Mouse (Mus musculus): ENCODE data around the gene Slbp.

The Slbp gene

GRCm38 (mm10) chr5:33651921-33652782 is at the start of gene Slbp:
Slbp (minus strand) TSS chr5:33652574.
- DNase-seq, result peak; percentile 97

GRCm38 (mm10) chr5:33701832-33702231 is 49.5 kb upstream of the Slbp start:
- no peak for DNase-seq

- no peak for DNase-seq
Measured at GRCm38 (mm10) chr5:33700010-33700409, 47.6 kb upstream of the Slbp start.

DNA sequence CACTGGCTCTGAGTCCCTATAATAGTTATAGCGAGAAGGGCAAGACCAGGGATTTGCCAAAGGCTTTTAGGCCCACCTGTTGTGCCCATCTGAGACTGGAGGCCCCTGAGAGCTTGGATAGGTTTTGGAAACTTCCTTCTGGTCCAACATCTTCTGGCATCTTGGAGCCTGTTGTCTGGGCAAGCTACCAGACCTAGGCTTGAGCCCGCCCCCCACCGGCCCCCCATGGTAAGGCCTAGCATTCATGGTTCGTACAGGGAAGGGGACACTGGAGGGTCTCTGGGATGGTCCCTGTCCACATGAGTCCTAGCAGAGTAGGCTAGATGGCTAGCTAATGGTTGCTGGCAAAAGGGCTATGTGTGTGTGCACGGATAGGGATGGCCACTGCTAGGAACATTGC is 46.3 kb upstream of the Slbp start:
- no peak for DNase-seq

- DNase-seq, result peak; percentile 60
Measured at GRCm38 (mm10) chr5:33697947-33698512, 45.7 kb upstream of the Slbp start.

DNA sequence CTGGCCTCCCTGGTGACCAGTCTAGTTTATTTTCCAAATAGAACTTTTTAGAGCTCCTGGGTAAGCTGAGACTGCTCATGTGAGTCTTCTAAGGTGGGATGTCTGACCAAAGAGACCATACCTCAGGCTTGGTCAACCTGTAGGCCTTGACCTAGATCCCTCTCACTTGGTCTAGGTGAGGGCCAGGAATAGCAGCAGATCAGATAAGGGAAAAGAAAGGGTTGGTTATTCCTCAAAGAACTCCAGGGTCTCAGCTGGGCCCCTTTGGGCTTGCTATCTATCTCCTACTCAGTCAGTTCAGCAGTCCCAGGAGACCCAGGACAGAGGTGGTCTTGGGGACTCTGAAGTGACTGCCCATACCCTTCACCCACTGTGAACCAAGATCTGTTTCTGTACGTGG is 45.2 kb upstream of the Slbp start:
- DNase-seq, result no peak

GRCm38 (mm10) chr5:33696430-33696829 is 44.1 kb upstream of the Slbp start:
- DNase-seq, result no peak

DNA sequence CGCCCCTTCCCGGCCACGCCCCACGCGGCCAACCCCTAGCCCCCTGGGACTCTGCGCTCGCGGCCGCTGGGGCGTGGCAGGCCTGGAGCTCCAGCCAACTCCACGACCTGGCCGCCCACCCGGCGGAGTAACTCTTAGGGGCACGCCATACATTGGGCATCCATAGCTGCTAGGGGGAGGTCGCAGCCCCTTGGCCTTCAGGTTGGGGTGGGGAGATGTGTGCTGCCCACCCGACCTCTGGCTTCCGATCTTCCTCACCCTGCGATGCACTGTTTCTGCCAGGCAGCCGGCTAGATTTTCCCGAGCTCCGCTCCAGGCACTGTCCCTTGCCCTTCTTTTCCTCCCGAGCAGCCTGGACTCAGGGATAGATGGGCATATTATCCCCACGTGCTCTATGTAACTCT is 43.3 kb upstream of the Slbp start:
- no peak for DNase-seq

DNA sequence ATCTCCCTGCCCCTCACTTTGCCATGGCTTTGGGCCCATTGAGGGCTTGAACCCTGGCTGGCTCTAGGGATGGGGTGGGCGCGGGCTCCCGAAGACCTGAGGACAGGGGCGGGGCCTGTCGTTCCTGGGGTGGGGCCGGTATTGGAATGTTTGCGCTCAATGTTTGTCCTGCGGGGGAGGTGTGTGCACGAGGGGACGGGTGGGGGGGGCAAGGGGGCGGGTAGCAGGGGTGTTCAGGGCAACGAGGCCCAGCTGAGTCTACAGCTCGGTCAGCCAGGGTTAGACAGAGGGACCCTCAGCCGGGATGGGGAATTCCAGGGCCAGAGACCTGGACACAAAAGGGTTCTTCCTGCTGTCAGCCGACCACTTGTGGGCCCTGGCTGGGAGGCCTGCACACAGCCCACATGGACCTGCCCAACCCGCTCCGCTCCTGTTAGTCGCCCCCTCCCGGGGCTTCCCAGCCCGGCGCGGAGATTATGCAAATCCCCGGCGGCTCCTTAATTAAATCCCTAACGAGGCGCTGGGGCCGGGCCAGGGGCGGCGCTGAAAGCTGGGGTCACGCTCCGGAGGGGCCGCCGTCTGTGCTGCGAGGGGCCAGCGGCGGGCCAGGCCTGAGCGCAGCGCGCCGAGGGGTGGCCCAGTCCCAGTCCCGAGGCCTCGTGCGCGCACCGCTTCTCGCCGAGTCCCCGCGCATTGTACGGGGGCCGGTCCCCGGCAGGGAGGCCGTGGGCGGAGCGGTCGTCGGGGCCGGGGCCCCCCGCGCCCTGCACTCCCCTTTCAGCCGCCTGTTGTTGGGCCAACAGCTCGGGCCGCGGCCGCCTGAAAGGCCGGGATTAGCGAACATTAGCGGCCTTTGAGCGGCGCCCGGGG is 42.7 kb upstream of the Slbp start:
- peak; percentile 44 for DNase-seq

DNA sequence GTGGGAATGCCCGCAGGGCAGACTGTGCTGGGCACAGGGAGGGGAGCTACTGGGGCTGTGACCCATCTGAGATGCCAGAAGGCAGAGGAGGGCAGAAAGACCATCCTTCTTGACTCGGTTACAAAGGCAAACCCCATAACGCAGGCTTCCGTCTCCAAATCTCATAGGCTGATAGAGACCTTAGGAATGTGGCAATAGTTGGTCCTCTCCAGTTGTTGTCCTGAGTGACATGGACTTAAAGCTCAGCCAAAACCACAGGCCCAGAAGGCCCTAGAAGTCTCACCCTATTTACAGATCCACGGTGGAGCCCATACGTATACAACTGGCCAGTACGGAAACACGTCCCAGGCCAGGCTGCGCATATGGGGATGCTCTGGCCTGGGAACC is 42.1 kb upstream of the Slbp start:
- DNase-seq, result no peak

- no peak for DNase-seq
Measured at GRCm38 (mm10) chr5:33692393-33692792, 40.0 kb upstream of the Slbp start.

DNA sequence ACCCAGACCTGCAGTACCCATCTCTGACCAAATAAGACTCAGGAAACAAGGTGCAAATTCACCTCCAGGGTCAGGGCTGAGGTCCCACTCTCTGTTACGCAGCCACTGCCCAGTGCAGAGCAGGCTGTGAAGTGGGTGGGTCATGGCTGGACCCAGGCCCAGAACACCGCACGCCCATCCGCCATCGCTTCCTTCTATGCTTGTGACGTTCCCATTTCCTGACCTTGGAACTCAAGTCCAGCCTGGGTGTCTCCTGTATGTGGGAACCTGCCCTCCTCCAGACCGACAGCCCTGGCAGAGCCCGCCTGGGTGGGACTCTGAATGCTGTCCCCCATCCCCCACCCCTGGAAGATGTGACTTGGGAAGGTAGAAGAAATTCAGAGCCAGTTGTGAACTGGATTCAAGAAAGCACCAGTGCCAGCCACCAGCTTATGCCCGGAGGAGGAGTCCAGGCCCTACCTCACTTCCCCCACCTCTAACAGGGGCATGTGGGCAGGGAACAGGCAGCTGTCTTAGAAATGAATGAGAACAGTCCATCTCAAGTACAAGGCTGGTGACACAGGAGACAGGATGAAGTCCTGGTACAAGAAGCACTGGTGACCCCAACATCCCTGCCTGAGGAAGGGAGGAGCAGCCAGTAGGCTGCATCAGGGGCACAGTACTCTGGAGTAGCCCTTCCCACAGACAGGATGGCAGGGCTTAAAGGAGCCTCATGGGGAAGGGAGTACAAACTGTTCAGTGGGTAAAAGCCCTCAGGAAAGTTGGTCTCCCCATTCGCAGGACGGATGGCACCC is 37.7 kb upstream of the Slbp start:
- no peak for DNase-seq

DNA sequence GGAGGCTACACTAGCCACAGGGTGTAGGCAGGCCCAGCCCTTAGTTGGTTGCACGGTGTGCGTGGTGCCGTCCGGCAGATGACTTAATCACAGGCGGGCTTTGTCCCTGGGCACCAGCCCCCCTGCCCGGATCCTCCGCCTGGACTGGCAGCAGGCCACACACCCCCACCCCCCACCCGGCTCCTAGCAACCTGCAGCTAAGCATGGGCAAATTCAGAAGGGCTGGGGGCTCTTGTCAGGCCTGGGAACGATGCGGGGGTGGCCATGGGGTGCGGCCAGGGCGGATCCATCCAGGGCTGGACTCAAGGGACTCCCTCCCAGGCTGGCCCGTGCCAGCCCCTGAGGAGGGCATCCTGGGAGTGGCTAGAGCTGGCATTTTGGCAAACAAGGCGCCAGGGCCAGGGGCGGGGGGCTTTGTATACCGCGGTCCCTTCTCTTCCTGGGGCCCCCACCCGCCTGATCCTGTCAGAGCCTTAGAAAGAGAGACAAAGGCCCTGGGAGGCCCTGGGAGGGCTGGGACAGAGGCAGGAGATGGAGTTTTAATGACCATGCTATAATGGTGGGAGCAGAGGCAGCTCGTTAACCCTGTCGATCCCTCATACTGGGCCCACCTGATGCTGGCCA is 37.0 kb upstream of the Slbp start:
- no peak for DNase-seq

DNA sequence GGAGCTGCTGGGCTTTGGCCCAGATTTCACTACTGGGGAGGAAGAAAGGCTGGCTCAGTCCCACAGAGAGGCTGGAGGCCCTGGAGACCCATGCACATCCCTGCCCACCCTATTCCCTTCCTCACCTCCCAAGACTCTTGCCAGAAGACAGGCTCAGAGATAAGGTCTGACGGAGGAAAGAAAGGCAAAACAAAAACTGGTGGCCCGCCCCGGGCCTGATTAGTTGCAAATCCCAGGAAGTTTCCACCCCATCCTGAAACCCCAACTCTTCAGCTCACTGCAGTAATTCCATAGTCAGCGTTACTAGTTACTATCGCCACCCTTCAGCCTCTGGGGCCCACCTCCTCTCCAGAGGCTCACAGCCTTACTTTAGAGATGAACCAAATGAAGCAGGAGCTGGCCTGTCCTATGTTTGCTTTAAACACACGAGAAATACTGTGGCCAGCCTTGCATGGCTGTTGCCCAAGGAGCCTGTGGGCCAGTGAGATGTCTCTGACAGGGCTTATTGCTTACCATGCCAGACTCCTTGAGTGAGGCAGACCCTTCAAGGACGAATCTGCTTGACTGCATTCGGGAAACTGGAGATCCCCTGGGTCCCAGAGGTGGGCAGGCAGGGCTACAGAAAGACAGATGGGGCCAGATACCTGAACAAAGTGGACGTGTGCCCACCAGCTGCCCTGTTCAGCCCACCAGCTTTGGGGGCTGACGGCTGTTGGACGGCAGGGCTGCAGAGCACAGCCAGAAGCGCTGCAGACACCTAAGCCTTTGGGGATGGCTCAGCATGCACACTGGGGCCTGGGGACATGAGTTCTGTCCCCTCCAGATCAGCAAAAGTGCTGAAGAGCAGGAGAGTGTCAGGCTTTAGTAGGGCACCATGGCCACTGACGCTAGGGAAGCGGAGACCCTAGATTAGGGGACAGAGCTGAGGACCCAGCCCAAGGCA is 36.2 kb upstream of the Slbp start:
- DNase-seq, result no peak

- no peak for DNase-seq
Measured at GRCm38 (mm10) chr5:33687142-33687541, 34.8 kb upstream of the Slbp start.

- DNase-seq, result no peak
Measured at GRCm38 (mm10) chr5:33684932-33685331, 32.6 kb upstream of the Slbp start.

- peak; percentile 41 for DNase-seq
Measured at GRCm38 (mm10) chr5:33683897-33684652, 31.7 kb upstream of the Slbp start.

- no peak for DNase-seq
Measured at GRCm38 (mm10) chr5:33682963-33683362, 30.6 kb upstream of the Slbp start.

DNA sequence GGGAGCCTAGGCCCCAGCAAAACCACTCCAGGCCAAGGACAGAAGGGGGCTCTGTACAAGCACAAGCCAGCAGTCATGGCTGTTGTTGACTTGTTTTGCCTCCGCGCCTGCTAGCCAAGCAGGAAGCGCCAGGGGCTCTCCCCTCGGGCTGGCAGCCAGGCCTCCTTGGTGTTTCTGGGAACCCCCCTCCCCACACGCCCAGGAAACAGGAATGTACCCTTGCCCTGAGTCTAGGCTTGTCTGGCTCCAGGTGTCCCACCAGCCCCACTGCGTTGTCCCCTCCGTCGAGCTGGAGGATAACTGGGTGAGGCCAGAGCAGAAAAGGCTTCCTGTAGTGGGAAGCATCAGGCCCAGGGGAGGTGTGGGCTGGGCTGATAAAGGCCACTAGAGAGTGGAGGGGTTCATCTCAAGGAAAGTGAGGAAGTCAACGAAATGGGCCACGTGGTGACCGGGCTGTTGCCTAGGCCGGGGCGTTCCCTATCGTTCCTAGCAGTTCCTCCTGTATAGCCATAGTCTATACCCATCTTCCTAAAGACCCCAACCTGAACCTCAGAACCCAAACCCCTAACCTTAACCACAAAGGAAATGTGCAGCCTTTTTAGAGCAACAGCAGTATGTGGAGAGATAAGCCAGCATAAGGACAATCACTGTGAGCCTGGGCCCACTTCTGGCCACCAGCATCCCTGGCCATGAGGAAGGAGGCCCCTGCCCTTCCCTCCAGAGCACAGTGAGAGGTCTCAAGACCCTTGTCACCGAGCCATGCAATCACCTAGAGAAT is 29.4 kb upstream of the Slbp start:
- no peak for DNase-seq

- no peak for DNase-seq
Measured at GRCm38 (mm10) chr5:33681044-33681443, 28.7 kb upstream of the Slbp start.

Measured in right cerebral cortex, adult 18-20 months (tissue).